Mouse (Mus musculus): ENCODE results near the gene Ppp1r37.
A peak's percentile ranks its signal among the peaks of the same experiment; 100 is the strongest.
"Not testable (repeated sequence)": the region's sequence is repeated elsewhere in the genome, so short reads cannot be mapped to it uniquely, and the experiment has no call there.

Gene Ppp1r37

DNA sequence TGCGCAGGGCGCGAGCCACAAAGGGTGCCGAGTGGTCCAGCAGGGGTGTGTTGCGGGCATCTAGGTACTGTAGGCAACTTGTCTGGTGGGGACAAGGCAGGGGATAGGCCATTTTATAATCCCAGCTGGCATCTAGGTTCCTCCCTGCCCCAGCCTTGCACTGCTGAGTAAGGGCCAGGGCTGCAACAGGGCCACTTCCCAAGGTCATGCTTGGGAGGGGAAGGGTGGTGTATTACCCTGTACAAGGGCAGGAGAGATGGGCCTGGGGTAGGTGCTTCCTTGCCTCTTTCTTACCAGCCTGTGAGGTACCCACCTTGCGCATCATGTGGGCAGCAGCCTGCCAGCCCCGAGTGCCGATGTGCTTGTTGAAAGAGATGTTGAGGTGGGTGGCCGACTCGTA, 28.2 kb downstream of the Ppp1r37 start:
- DNase-seq, result no peak

DNA sequence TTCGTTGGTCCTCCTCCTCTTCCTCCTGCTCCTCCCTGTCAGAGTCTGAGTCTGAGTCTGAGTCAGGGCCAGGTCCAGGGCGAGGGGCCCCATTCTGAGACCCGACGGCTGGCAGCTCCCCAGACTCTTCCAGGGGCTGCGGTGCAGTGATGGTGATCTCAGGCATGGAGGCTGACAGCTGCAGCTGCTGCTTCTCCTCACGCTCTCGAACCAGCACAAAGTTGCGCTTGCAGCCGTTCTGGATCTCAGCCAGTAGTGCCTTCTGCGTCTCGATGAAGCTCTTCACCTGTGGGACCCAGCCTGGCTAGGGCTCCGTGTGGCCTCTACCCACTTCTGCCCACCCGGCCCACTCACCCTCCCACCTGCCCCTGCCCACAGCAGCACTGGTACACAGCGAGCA, 30.6 kb downstream of the Ppp1r37 start:
- DNase-seq, result no peak

- DNase-seq, result no peak
Measured at GRCm38 (mm10) chr7:19531077-19531476, 31.8 kb downstream of the Ppp1r37 start.

DNA sequence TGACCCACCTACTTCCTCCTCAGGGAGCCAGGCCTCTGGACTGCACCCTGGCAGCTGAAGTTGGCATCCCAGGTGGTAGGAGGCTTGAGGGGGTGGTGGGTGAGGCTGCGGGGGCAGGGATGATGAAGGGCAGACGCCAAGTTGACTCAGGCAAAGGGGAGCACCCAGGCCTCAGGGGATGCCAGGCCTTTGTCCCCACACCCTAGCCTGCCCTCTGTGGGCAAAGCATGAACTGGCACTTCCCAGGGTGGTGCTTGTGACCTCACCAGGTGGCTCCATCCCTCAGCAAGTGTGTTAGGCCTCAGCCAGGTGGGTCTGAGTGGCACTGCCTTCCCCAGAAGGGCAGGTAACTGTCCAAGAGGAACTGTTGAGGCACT, 37.8 kb downstream of the Ppp1r37 start:
- DNase-seq, result no peak

GRCm38 (mm10) chr7:19524420-19525104, 38.3 kb downstream of the Ppp1r37 start:
- DNase-seq, result no peak

- peak; percentile 41 to 42 for DNase-seq
Measured at GRCm38 (mm10) chr7:19523757-19524419, 39.0 kb downstream of the Ppp1r37 start.

DNA sequence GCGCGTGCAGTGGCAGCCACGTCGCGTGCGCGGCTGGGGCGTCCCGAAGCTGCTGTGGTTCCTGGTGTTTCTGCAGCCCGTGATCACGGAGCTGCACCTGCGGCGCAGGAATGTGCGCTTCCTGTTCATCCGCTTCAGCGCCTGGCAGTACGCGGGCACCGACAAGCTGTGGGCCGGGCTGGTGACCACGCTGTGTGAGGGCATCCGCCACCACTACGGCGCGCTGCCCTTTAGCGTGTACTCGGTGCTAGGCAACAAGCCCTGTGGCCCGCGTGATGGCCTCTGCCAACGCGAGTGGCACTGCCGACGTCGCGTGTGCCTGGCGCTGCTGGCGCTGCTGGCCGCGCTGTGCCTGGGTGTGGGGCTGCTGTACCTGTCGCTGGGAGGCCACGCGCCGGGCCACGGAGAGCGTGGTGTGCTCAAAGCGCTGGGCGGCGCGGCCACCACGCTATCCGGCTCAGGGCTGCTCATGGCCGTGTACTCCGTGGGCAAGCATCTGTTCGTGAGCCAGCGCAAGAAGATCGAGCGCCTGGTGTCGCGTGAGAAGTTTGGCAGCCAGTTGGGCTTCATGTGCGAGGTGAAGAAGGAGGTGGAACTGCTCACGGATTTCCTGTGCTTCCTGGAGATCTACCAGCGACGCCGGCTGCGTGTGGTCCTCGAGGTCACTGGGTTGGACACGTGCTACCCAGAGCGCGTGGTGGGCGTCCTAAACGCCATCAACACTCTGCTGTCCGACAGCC, 39.7 kb downstream of the Ppp1r37 start:
- no peak for DNase-seq

DNA sequence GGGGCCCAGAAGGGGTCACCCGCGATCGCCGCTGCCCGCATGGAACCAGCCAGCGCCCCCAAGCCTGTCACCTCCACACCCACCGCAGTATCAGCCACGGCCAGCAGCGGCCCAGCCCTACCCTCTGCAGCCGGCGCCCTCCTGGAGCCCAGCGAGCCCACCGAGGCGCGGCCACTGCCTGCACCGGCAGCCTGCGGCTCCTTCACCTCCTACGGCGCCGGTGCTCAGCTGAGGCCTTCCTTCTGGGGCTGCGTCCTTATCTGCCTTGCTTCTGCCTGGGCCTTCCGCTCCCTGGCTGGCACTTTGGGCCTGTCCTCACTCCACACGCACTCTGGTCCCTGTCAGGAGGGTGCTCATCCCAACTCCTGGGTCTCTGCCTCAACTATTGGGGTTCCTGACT, 42.8 kb downstream of the Ppp1r37 start:
- peak in 1 of 2 experiments; percentile 3 for DNase-seq

GRCm38 (mm10) chr7:19517652-19518365, 45.1 kb downstream of the Ppp1r37 start, which contains the start of gene Nkpd1:
Nkpd1 (plus strand) TSS chr7:19517838.
- peak; percentile 63 to 67 for DNase-seq

GRCm38 (mm10) chr7:19512353-19512752, 50.5 kb downstream of the Ppp1r37 start:
- no peak for DNase-seq

DNA sequence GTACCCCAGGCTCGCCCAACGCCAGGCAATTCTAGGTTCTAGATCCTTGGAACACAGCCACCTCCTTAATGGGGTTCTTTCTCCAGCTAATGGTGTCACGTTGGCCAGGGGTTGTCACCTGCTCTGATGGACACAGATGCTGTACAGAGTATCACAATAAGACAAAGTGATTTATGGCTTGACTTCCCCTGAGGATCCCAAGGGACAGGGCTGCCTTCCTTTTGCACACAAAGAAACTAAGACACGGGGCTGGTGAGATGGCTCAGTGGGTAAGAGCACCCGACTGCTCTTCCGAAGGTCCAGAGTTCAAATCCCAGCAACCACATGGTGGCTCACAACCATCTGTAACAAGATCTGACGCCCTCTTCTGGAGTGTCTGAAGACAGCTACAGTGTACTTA, 50.9 kb downstream of the Ppp1r37 start:
- not testable (repeated sequence) for DNase-seq

DNA sequence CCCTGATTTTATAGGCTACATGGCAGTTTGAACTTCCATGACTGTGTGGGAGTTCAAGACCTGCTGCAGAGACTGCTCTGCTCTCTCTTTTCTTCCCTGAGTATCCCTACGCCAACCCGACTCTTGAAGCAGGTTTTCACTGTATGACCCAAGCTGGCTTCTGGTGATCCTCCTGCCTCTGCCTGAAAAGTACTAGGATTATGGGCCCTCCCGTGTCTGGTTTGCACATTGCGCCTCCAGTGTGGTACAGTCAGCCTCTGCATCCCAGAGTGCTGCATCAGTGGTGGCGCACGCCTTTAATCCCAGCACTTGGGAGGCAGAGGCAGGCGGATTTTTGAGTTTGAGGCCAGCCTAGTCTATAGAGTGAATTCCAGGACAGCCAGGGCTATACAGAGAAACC, 53.1 kb downstream of the Ppp1r37 start:
- no peak for DNase-seq

- DNase-seq, result no peak
Measured at GRCm38 (mm10) chr7:19508924-19509568, 53.8 kb downstream of the Ppp1r37 start.

DNA sequence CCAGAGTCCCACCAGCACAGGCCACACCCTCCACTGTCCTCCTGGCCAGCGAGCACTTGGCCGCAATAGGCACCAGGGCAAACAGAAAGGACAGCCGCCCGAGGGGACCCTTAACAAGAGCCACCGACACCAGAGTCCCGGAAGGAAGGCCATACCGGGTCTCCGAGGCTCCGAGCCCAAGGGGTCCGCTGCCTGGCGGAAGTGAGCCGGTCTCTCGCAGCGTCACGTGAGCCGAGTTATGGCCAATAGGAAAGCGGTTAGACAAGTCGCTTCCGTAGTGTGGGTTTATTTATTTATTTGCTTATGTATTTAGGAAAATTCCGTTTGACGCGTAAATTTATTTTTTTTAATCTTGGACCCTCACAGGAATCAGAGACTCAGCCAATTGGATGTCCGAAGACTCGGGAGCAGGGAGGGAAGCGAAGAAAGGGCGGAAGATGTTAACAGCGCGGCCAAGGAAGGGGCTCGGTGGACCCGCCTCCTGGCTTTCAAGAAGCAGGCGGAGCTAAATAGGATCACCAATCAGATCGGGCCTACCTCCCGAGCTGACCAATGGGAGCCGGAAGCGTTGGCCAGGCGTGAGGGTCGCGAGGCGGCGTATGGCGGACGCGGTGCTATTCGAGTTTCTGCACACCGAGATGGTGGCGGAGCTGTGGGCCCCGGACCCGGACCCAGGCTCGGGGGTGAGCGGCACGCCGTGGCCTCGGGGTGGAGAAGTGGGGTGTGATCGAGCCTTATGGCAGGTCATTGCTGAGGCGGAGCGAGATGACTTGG, 54.5 kb downstream of the Ppp1r37 start, which contains the start of the genes Bloc1s3 and Trappc6a:
Gene Bloc1s3 (minus strand): TSS at position 218 of the 774 bp plus-strand sequence.
Gene Trappc6a (plus strand): TSS at position 246 of the 774 bp plus-strand sequence.
- peak; percentile 92 to 93 for DNase-seq

- no peak for DNase-seq
Measured at GRCm38 (mm10) chr7:19507612-19507981, 55.3 kb downstream of the Ppp1r37 start.

DNA sequence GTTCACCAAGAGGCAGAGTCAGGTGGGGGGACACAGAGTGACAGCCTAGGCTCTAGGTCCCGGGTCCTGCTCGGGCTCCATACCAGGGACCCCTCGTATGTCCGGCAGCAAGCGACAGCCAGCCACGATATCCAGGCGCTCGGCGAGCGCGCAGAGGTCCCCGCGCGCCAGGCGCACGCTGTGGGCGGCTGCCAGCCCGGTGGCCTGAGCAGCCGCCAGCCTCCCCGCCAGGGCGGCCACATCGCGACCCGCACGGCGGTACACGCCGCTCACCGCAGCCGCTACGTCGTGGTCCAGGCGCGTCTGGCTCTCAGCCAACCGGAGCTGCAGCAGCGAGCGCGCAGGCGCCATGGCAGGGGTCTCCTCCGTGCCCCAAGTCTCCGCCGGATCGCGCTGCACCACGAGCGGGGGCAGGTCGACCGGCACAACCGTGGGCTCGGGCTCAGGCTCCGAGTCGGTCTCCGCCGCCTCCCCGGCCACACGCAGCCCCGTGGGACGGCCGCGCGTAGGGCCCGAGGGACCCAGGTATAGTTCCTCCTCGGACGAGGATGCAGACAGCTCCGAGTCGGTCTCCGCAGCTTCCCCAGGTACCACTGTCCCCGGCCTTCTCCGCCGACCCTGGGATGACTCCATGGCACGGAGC, 55.8 kb downstream of the Ppp1r37 start:
- DNase-seq, result peak; percentile 31 to 55

- DNase-seq, result no peak
Measured at GRCm38 (mm10) chr7:19506326-19506725, 56.5 kb downstream of the Ppp1r37 start.

DNA sequence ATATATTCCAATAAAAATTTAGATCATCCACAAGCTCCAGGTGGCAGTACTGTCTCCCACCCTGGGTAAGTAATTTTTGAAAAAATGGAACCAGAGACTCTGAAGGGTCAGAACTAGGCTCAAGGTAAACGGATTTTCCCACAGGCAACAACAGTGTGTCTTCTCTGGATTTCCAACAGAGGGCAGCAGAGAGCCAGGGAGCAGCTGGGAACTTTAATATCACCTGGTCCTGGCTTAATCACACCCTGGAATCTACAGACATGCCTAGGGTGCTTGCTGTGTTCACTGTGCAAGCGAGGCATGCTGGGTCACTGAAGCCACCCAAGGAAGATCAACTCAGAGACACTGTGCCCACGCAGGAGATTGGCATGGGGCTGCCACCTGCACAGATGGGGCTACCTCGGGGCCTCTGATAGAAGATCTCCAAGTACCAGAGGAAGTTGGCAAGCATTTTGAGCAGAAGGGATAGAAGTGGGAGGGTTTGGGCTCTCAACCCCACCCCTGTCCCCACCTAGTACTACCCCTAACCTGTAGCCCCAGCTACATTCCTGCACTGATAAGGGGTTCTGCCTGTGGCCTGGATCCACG, 59.3 kb downstream of the Ppp1r37 start:
- peak; percentile 67 to 71 for DNase-seq

GRCm38 (mm10) chr7:19501658-19502057, 61.2 kb downstream of the Ppp1r37 start:
- no peak for DNase-seq

Measured in cerebellum, adult 18-20 months (tissue).